Mouse (Mus musculus) brain, embryonic 18.5 days (tissue): ENCODE measurements around the gene Anapc4.

ENCODE experiments used
- DNase-seq: peaks from one replicate; pipeline ENCODE4 v3.0.0-alpha.2; 2012; ENCODE audit warnings: low read depth, low spot score

Gene Anapc4

GRCm38 (mm10) chr5:52833761-52834274 is at the start of gene Anapc4:
Gene Anapc4 (plus strand): TSS chr5:52834012.
- DNase-seq, result peak; percentile 91

- DNase-seq, result no peak
Observed at GRCm38 (mm10) chr5:52786556-52787322, 47.1 kb upstream of the Anapc4 start.

GRCm38 (mm10) chr5:52793230-52793629 is 40.6 kb upstream of the Anapc4 start:
- no peak for DNase-seq

- no peak for DNase-seq
Observed at GRCm38 (mm10) chr5:52794109-52794508, 39.7 kb upstream of the Anapc4 start.

- DNase-seq, result no peak
Observed at GRCm38 (mm10) chr5:52799274-52799985, 34.4 kb upstream of the Anapc4 start.

- DNase-seq, result no peak
Observed at GRCm38 (mm10) chr5:52805801-52806200, 28.0 kb upstream of the Anapc4 start.

GRCm38 (mm10) chr5:52806349-52806748 is 27.5 kb upstream of the Anapc4 start:
- no peak for DNase-seq

GRCm38 (mm10) chr5:52807030-52807429 is 26.8 kb upstream of the Anapc4 start:
- DNase-seq, result no peak

GRCm38 (mm10) chr5:52810446-52810845 is 23.4 kb upstream of the Anapc4 start:
- no peak for DNase-seq

GRCm38 (mm10) chr5:52811056-52811455 is 22.8 kb upstream of the Anapc4 start:
- no peak for DNase-seq

GRCm38 (mm10) chr5:52812456-52812855 is 21.4 kb upstream of the Anapc4 start:
- DNase-seq, result no peak

GRCm38 (mm10) chr5:52813312-52813711 is 20.5 kb upstream of the Anapc4 start:
- no peak for DNase-seq

GRCm38 (mm10) chr5:52818676-52819075 is 15.1 kb upstream of the Anapc4 start:
- no peak for DNase-seq

- no peak for DNase-seq
Observed at GRCm38 (mm10) chr5:52821691-52822090, 12.1 kb upstream of the Anapc4 start.

- DNase-seq, result no peak
Observed at GRCm38 (mm10) chr5:52827923-52828322, 5.9 kb upstream of the Anapc4 start.

- no peak for DNase-seq
Observed at GRCm38 (mm10) chr5:52833005-52833404, 807 bp upstream of the Anapc4 start.

GRCm38 (mm10) chr5:52834386-52834785 is 574 bp downstream of the Anapc4 start:
- DNase-seq, result no peak

GRCm38 (mm10) chr5:52844319-52844718 is 10.5 kb downstream of the Anapc4 start:
- DNase-seq, result no peak

GRCm38 (mm10) chr5:52855727-52856126 is 21.9 kb downstream of the Anapc4 start:
- no peak for DNase-seq

- DNase-seq, result no peak
Observed at GRCm38 (mm10) chr5:52864446-52864845, 30.6 kb downstream of the Anapc4 start.

GRCm38 (mm10) chr5:52865825-52866224 is 32.0 kb downstream of the Anapc4 start:
- DNase-seq, result no peak

GRCm38 (mm10) chr5:52866361-52867155 is 32.7 kb downstream of the Anapc4 start:
- DNase-seq, result no peak
